Mouse (Mus musculus) heart, adult 2 months (tissue): ENCODE data around the gene Cpne8.

Experiments used
- CTCF ChIP-seq: fragments of 200-600 bp; IDR thresholded peaks from 2 replicates; pipeline ENCODE4 v1.8.1; 2022; ENCODE audit warnings: antibody characterized with exemption, mild to moderate bottlenecking, moderate library complexity
- EP300 ChIP-seq: fragments of 200-500 bp; IDR thresholded peaks from 2 replicates; pipeline ENCODE4 v1.6.1; 2011; ENCODE audit warnings: low read depth, low read length, control low read depth; ENCODE audit not compliant: insufficient read depth
- POLR2A ChIP-seq: fragments of 200-500 bp; IDR thresholded peaks from 2 replicates; pipeline ENCODE4 v1.6.1; 2011; ENCODE audit warnings: mild to moderate bottlenecking, low read depth, low read length, control low read depth; ENCODE audit not compliant: insufficient read depth

GRCm38 (mm10) chr15:90660723-90661122 is 18.5 kb downstream of the Cpne8 start:
- TF ChIP-seq CTCF = no peak
- TF ChIP-seq POLR2A = no peak
- no peak for TF ChIP-seq EP300
